Mouse (Mus musculus) cerebellum, adult 2 months (tissue): ENCODE results near the gene Frmd5. TPM values are rescaled to one million over a fixed set of nuclear protein-coding genes. Genes with fewer than 3 reads are reported as not detected.
"Not testable (repeated sequence)": the region's sequence is repeated elsewhere in the genome, so short reads cannot be mapped to it uniquely, and the experiment has no call there.

Experiments used
- DNase-seq, 2 experiments: peaks; one replicate each; pipeline ENCODE4 v3.0.0; 2021
- H3K27ac ChIP-seq: fragments of 200-500 bp; 2 replicates; pipeline ENCODE4 v1.5.1; 2012; ENCODE audit warnings: low read length, control low read depth, inconsistent platforms; ENCODE audit not compliant: insufficient read depth
- H3K27me3 ChIP-seq: fragments of 200-500 bp; 2 replicates; pipeline ENCODE4 v1.6.1; 2012; ENCODE audit warnings: inconsistent platforms, mild to moderate bottlenecking, low read length, moderate library complexity; ENCODE audit not compliant: control insufficient read depth, insufficient read depth
- H3K4me1 ChIP-seq: fragments of 200-500 bp; 2 replicates; pipeline ENCODE4 v1.6.1; 2011; ENCODE audit warnings: low read length; ENCODE audit not compliant: control insufficient read depth, insufficient read depth
- H3K4me3 ChIP-seq: fragments of 200-500 bp; replicated peaks from 2 replicates; pipeline ENCODE3; 2011; ENCODE audit warnings: mild to moderate bottlenecking, low read depth, low read length, control low read depth; ENCODE audit not compliant: insufficient read depth
- CTCF ChIP-seq: fragments of 200-500 bp; IDR thresholded peaks from 2 replicates; pipeline ENCODE4 v1.5.1; 2011; ENCODE audit warnings: low read depth, mild to moderate bottlenecking, control low read depth, low read length, moderate library complexity, borderline replicate concordance; ENCODE audit not compliant: insufficient read depth
- POLR2A ChIP-seq: fragments of 200-500 bp; IDR thresholded peaks from 2 replicates; pipeline ENCODE4 v1.6.1; 2011; ENCODE audit warnings: low read length, control low read depth, borderline replicate concordance; ENCODE audit not compliant: insufficient read depth
- WGBS: fragments of 180-500 bp; shearing (Covaris S2); methylation state at CpG from one replicate; pipeline ENCODE4 v1.1.7; 2018; 5-methylcytosine and 5-hydroxymethylcytosine counted together
- polyA plus RNA-seq: library from polyadenylated mRNA; depleted of rRNA; stranded (reverse); fragments of >200 nt; gene quantifications from 2 replicates; pipeline ENCODE4 v1.2.3, GENCODE M21; 2012

Gene Frmd5
- polyA plus RNA-seq, 1 experiment = 55.8 TPM

DNA sequence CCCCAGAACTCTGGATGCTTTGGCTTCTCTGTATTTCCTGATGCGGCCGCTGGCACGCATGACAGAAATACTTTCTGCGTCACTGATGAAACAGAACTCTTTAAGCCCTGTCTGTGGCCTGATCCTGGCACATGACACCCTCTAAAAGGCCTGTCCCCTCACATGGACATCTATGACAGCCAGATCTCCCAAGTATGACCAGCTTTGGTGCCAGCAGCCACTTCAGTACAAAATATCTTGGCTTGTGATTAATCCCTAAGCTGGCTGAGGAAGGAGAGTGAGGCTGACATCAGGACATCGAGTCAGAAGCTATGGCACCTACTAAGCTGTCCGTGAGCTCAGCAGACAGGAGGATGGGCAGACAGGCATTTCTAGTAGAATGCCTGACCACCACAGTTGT lies 257.3 kb downstream of the Frmd5 start:
- 74% methylated on average over 6 of the region's 6 CpGs for WGBS
- no peak overlapping the region for H3K4me3 ChIP-seq
- H3K4me1 ChIP-seq = no peaks in the 10 kb centered on the region
- no peak overlapping the region for H3K27ac ChIP-seq
- no peak for DNase-seq
- TF ChIP-seq CTCF = no peak
- no peak for TF ChIP-seq POLR2A
- no peaks in the 10 kb centered on the region for H3K27me3 ChIP-seq

DNA sequence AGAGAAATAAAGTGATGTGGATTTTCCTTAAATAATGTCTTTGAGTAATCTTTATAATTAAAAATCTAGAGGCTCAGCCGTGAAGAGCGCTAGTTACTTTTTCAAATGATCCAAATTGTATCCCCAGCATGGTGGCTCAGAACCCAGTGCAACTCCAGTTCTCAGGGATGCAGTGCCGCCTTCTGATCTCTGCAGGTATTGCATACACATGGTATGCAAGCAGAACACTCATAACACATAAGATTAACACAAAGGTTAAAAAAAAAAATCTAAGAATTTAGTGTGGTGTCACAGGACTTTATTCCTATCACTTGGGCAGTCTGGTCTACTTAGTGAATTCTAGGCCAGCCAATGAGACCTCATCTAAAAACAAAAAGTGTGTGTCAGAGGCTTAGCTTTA lies 262.1 kb downstream of the Frmd5 start:
- Histone ChIP-seq H3K27ac (no peak overlapping the region), H3K27me3 (no peaks in the 10 kb centered on the region), H3K4me3 (no peak overlapping the region), H3K4me1 (no peaks in the 10 kb centered on the region)
- 91% methylated on average over 3 of the region's 3 CpGs for WGBS
- DNase-seq = no peak
- TF ChIP-seq POLR2A (no peak), CTCF (0 out of 2 replicates have a peak, but pooled peaks have one; percentile 14)

DNA sequence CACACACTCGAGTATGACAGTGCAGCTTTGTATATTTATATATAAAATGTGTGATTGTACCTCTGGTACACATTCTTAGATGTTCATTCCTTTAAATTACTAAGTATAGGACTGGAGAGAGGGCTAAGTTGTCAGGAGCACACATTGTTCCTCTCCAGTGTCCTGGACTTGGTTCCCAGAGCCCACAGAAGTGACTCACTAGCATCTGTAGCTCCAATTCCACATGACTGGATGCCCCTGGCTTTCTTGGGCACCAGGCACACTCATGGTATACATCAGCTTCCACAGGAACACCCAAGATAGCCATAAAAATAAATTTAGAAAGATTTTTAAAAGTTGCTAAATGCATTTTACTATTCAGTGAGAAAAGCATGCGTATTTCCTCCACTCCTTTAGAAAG lies 281.8 kb downstream of the Frmd5 start:
- Histone ChIP-seq H3K4me3 (no peak overlapping the region), H3K27me3 (no peaks in the 10 kb centered on the region), H3K4me1 (no peaks in the 10 kb centered on the region), H3K27ac (no peak overlapping the region)
- WGBS = 93% methylated on average over 2 of the region's 2 CpGs
- TF ChIP-seq POLR2A (no peak), CTCF (no peak)
- DNase-seq = no peak

DNA sequence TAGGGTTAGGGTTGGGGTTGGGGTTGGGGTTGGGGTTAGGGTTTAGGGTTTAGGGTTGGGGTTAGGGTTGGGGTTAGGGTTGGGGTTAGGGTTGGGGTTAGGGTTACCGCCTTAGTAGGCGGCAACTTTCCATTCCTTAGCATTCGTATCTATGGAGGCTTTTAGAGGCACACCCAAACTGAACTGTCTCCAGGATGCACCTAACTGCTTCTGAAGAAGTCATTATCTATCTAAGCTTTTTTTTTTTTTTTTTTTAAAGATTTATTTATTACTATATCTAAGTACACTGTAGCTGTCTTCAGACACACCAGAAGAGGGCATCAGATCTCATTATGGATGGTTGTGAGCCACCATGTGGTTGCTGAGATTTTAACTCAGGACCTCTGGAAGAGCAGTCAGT lies 284.1 kb downstream of the Frmd5 start:
- H3K4me3 ChIP-seq, H3K27me3 ChIP-seq, H3K4me1 ChIP-seq, H3K27ac ChIP-seq, DNase-seq: not testable (repeated sequence)
- WGBS = 97% methylated on average over 3 of the region's 3 CpGs

DNA sequence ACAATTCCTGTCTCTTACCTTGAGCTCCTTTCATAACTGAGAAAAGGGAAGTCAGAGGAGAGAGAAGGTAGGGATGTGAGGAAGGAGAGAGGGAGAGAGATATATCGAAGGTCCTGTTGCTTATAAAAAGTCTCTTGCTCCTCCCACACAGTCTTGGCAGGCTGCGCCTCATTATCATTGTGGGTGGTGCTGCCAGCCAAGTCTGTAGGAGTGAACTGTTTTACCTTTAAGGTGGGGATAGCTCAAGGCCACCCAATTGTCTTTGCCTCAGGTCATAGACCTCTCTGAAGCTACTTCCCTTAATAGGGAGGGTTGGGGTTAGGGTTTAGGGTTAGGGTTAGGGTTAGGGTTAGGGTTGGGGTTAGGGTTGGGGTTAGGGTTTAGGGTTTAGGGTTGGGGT lies 284.9 kb downstream of the Frmd5 start:
- no peak for DNase-seq
- Histone ChIP-seq H3K4me3 (no peak overlapping the region), H3K4me1 (no peaks in the 10 kb centered on the region), H3K27ac (no peak overlapping the region), H3K27me3 (no peaks in the 10 kb centered on the region)
- 83% methylated on average over 2 of the region's 2 CpGs for WGBS
- TF ChIP-seq POLR2A (no peak), CTCF (no peak)

DNA sequence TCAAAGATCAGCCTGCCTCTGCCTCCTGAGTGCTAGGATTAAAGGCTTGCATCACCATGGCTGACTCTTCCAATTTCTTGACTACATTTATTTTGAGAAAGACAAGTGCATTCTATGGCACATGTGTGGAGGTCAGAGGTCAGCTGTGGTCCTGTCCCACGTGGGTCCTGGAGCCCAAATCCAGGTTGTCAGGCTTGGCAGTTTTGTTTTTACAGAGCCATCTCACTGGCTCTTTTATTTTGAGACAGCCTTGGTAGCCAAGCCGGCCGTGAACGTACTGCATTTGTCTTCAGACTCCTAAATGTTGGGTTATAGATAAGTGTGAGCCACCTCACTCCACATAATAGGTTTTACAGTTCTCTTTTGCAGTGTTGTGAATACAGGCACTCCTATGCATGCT lies 288.2 kb downstream of the Frmd5 start:
- H3K4me3 ChIP-seq, DNase-seq, H3K27me3 ChIP-seq, H3K4me1 ChIP-seq, H3K27ac ChIP-seq: not testable (repeated sequence)
- 92% methylated on average over 4 of the region's 4 CpGs for WGBS

DNA sequence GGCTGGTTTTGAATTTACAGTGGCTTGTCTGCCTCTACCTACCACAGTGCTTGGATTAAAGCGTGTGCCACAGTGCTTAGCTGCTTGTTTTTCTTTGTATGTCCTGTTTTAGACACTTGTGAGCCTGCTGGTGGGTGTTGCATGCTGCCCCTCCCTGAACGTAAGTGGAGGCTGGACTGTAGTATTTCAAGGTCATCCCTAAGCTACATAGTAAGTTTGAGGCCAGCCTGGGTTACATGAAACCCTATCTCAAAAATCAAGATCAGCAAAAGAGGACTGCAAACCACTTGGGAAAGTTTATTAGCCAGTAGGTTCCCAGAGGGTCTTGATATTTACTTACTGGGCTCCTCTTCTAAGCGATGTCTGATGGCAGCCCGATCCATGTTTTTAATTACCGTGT lies 288.8 kb downstream of the Frmd5 start:
- DNase-seq = no peak
- Histone ChIP-seq H3K27me3 (no peaks in the 10 kb centered on the region), H3K4me1 (no peaks in the 10 kb centered on the region), H3K27ac (no peak overlapping the region), H3K4me3 (no peak overlapping the region)
- no peak for TF ChIP-seq POLR2A
- TF ChIP-seq CTCF = no peak
- 93% methylated on average over 5 of the region's 5 CpGs for WGBS

DNA sequence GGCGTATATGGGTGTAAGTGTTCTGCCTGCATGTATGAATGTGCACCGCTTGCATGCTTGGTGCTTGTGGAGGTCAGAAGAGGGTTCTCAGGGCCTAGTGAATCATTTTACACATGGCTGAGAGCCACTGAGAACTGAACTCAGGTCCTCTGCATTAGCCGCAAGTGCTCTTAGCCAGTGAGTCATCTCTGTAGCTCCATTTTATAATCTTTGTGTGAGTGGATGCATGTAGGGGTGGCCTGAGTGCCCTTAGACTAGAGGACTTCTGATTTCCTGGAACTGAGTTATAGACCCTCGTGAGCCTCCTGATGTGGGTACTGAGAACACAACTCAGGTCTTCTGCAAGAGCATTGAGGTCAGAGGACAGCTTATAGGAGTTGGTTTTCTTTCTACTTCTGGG lies 292.7 kb downstream of the Frmd5 start:
- TF ChIP-seq CTCF = no peak
- TF ChIP-seq POLR2A = no peak
- no peaks in the 10 kb centered on the region for H3K4me1 ChIP-seq
- H3K4me3 ChIP-seq = no peak overlapping the region
- H3K27me3 ChIP-seq = no peaks in the 10 kb centered on the region
- WGBS = 90% methylated on average over 4 of the region's 4 CpGs
- no peak for DNase-seq
- no peak overlapping the region for H3K27ac ChIP-seq

DNA sequence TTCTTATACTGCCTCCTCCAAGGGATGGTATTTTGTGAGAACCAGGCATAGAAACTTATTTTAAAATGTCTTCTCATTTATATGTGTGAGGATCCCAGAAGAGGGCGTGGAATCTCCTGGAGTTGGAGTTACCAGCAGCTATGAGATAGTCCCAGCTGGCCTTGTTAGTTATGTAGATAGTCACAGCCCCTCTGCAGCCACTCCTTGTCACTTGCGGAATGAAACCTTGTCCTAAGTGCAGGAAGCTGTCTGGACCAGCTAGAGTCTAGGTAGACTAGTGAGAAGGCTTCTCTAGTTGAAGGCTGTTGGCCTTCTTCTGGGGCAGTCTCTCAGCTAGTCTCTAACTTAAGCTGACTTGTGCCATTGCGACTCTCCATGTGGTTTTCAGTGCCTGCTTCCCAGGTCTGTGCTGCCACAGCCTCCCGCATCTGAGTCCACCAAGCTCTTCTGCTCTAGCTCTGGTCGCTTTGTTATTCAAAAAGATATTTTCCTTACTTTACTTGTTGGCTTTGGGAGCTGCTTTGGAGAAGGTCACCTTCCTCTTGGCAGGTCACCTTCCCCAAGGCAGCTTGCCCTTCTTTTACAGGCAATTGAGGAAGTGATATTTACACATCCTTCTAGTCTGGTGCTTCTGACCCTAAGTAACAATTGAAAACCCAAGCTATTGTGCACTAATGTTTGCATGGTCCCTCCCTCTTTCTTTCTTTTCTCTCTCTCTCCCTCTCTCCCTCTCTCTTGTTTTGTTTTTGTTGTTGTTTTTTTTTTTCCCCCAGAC lies 293.7 kb downstream of the Frmd5 start:
- DNase-seq, H3K27ac ChIP-seq: not testable (repeated sequence)
- 92% methylated on average over 5 of the region's 5 CpGs for WGBS

More for the DNA sequence above, 293.7 kb downstream of the Frmd5 start:
- H3K4me1 ChIP-seq, H3K27me3 ChIP-seq, H3K4me3 ChIP-seq: not testable (repeated sequence)
